Mouse (Mus musculus): Measurements from ENCODE around the gene Cacna1s.

The Cacna1s gene

DNA sequence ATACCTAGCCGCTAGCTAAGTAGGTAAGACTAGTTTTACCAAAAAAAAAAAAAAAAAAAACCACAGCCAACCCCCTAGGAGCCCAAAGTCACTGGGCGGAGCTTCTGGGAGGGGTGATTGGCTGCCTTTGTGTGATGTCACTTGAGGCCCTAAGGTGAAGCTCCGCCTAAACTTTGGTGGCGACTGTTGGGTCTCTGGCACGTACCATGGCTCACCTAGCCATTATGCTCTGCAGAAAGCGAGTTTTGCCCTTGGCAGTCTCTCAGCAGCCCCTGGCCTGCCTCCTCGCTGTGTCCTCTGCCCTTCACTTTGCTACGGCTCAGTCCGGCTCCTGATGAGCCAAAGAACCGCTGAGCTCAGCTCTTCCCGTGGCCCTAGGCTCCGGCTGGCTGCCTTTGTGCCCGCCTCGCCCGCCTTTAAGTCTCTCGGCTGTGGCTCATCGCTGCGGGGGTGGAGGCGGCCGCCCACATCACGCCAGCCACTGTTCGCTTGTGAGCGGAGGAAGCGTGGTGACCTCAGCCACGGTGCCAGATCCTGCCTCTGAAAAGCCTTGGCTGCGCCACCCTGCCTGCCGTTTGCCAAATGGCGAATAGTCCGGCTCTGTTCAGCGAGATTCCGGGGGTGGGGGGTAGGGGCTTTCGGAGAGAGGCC, 87.6 kb downstream of the Cacna1s start:
- DNase-seq: peak; percentile 91

DNA sequence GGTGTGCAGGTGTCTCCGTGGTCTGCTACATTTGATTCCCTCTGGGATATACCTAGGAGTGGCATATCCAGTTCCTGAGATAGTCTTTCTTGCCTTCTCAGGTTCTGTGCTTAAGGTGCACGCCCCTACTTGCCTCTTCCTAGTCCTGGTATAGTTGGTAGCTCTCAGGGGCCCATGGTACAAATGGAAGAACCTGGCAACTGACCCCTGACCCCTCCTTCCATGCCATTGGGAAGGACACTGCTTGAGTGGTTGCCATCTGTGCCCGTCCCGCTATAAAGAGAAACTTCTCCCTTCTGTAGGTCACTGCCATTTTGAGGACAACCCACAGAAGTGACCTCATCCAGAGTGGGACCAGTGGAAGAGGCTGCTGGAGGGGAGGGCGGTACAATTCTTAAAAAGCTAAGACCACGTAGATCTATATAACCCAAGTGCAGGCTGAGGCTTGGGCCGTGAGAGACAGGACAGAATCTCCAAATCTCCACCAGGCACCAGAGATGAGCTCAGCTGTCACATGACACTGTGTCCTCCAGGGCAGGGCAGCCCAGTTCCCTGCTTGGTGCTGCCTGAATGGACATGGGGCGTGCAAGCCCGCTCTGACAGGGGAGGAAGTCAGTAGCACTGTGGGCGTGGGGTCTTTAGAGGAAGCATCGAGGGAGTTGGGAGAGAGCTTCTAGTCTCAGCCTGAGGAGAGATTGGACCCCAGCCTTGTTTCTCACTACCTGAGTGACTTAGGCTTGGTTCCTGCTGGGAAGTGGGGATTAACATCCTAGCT, 88.8 kb downstream of the Cacna1s start:
- no peak for DNase-seq

DNA sequence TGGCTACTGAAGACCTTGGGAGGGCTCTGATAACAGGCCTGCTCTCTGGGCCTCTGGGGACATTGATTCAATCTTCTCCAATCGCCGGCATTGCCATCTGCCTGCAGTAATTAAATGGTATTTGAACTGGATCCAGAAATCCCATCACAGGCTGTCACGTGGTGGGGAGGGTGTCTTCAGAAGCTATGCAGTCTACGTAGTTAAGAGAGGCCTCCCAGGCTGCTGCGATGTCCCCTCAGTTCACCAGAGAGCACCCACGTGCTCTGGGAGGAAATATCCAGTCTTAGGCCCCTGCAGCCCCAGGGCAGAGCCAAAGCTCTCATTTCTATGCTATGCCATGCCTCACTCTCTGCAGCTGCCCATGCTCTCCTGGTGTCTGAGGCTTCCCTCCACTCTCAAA, 89.8 kb downstream of the Cacna1s start:
- no peak for DNase-seq

DNA sequence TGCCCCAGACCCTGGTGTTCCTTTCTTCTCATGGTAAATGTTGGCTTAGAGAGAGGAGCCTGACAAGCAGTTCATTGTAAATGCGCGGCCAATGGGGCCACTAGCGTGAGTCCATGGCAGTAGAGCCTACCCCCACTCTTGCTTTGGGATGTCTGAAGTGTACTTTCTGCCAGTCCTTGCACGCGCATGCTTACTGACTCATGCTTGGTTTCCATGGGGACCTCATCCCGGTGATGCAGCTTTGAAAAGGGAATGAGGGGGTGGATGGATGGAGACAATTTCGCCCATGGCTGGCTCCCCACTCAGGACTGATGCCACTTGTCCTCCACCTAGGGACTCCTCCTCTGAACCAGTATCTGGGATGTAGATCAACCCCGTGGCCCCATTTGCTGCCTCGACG, 91.0 kb downstream of the Cacna1s start:
- no peak for DNase-seq

DNA sequence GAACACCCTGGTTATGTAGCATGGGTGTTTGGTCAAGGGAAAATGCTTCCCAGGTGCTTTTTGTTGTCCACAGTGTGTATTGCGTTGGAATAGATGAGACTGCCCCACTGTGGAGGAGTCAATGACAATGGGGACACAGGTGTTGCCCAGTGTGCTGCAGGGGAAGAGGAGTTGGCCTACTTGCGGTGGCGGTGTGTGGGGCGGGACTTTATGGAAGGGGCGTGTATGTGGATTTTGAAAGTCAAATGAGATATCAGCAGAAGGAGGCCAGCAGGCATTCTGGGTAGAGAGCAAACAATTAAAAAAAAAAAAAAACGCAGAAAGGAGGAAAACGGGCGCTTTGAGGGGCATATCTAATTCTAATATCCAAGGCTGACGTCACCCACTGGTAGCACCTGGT, 97.2 kb downstream of the Cacna1s start:
- DNase-seq: no peak

DNA sequence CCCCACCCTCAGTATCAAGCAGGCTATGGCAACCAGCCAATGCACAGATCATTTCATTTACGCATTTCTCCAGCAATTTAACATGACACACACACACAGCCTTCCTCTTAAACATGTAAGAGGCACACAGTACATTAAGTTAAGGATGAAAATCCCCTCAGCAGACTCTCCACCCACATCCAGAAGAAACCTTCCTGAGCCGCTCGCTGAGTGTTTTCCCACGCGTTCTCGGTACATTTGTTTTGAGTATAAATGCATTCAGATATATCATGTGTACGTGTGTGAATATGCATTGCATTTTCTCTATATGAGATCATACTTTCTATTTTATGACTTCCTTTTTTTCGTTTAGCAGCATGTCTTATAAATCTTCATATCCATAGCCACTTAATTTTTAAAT, 98.8 kb downstream of the Cacna1s start:
- DNase-seq: no peak

DNA sequence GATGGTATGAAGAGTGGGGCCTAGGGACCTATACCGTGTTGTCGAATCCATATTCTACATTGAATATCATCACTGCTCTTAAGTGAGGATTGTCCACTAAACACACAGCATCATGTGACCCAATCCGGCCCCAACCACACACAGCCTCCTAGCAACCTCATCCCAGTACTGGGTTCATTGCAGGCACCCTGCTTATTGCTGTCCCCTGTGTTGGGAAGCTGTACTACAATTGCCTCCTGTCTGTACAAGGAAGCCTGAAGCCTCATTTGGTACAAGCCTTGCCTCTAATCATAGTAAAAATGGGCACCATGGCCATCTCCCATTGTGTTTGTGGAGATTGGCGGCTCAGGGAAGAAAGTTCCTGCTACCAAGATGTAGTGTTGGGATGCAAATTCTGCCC, 103.8 kb downstream of the Cacna1s start:
- no peak for DNase-seq

DNA sequence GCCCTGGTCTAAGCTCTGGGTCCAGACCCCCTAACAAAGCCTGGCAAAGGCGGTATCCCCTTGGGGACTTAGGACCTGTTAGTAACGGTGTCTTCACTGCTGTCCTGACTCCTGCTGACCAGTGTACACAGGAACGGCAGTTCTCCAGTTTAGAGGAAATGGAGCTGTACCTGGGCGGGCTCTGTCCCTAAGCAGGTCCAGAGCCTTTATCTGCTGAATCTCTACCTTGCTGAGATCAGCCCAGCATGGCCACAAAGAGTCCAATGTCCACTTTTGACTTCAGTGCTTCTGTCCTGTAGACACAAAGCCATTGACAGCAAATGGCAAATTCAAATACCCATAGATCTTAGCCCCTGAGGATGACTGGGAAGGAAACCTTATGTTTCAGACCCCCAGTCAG, 104.4 kb downstream of the Cacna1s start:
- no peak for DNase-seq

DNA sequence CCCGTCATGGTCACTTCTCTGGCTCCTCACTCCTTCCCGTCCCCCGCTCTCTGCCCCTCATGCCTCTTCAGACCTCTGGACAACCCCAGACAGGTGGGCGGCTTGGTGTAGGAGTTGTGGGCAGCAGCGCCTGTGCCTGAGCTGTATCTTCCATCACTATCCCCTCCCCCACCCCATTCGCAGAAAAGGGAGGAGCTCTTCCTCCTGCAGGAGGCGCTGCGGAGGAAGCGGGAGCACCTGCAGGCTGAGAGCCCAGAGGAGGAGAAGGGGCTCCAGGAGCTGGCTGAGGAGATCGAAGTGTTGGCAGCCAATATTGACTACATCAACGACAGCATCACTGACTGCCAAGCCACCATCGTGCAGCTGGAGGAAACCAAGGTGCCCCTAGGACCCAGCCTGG, 107.3 kb downstream of the Cacna1s start:
- no peak for DNase-seq

DNA sequence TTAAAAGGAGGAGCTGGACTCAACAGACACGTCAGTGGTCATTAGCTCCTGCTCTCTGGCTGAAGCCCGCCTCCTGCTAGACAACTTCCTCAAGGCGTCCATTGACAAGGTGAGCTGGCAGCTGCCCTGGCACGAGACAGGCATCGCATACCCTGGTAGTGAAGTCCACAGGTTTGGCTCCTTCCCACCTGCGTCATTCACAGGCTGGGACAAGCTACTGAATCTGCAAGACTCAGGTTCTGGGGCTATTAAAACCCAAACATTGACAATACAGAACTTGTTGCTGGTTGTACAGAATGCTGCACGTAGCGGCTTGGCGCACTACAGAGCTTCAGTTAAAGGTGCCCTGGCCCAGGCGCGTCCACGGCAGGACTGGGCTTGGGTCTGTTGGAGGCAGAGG, 107.7 kb downstream of the Cacna1s start:
- DNase-seq: no peak

DNA sequence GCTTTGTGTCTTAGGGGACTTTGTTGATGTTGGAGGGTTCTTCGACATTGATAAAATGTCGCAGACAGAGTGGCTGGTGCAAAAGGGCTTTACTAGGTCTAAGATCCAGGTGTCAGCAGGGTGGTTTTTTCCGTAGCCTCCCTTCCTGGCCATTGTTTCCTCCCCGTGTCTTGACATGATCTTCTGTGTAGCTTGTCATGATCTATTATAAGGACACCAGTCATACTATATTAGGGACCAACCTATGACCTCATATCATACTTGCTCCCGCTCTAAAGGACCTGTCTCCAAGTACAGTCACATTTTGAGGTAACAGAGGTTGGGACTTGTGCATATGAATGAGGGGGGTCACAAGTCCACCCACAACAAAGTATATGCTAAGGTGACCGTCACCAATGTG, 108.4 kb downstream of the Cacna1s start:
- no peak for DNase-seq

DNA sequence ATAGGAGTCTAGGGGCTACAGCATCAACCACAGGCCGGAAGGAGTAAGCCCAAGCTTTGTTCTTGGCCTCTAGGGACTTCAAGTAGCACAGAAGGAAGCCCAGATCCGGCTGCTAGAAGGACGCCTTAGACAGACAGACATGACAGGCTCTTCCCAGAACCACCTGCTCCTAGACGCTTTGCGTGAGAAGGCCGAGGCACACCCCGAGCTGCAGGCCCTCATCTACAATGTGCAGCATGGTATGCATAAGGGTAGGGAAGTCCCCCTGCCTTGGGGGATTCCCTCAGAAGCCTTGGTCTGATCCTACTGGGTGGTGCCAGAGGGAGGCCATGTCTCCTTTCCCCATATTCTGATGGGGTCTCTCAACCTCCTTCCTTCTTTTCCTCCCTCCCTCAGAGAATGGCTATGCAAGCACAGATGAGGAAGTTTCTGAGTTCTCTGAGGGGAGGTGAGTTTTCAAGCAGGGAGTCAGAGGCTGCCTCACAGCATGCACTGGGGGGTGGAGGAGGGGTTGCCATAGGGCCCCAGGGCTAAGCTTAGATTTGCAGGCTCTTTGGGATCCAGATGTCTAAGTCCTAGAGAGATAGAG, 108.9 kb downstream of the Cacna1s start:
- DNase-seq: no peak

DNA sequence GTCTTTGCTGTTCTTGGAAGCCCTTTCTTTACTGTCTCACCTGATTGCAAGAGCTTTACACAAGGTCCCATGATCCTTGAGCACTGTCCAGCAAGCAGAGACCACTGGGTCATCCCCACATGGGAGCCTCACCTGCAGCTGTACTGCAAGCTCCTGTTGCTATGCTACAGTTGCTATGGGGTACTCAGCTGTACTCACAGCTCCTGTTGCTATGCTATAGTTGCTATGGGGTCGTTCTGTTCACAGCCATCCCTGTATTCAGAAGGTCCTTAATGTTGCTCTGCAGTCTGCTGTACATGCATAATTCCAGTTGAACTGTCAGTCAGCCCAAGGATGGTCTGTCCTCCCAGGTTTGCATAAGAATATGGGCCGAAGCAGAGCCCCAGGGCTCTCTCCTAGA, 112.9 kb downstream of the Cacna1s start:
- no peak for DNase-seq

DNA sequence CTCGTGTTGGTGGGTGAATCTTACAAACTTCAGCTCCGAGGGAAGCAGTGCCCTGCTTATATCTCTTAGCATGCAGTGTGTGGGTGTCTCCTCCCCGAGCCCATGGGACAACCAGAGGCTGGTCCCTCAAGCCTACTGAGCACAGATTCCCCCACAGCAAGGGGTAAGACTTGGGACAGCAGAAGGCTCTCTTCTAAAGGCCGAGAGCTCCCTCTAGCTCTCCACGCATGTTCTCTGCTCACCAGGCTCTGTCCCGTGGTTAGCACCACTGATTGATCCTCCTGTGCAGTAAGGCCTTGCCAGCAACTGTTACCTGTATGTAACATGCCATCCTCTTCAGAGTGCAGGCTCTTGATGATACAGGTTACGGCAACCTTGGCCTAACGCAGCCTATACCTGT, 115.1 kb downstream of the Cacna1s start:
- no peak for DNase-seq
